Mouse (Mus musculus) thymus, adult 2 months (tissue): ENCODE data around the gene Gm20388. TPM values are rescaled to one million over a fixed set of nuclear protein-coding genes. Genes with fewer than 3 reads are reported as not detected.
A peak's percentile ranks its signal among the peaks of the same experiment; 100 is the strongest.
"Not testable (repeated sequence)": the region's sequence is repeated elsewhere in the genome, so short reads cannot be mapped to it uniquely, and the experiment has no call there.

Experiments used
- DNase-seq: peaks from one replicate; pipeline ENCODE4 v3.0.0; 2021
- H3K27ac ChIP-seq: fragments of 200-500 bp; 2 replicates; pipeline ENCODE4 v1.5.1; 2012; ENCODE audit warnings: low read length, control low read depth; ENCODE audit not compliant: control insufficient read depth, insufficient read depth
- H3K27me3 ChIP-seq: fragments of 200-500 bp; 2 replicates; pipeline ENCODE4 v1.6.1; 2012; ENCODE audit warnings: mild to moderate bottlenecking, low read length, moderate library complexity, mixed read lengths; ENCODE audit not compliant: control insufficient read depth, insufficient read depth
- H3K36me3 ChIP-seq: fragments of 200-500 bp; 2 replicates; pipeline ENCODE4 v1.6.1; 2012; ENCODE audit warnings: mild to moderate bottlenecking, low read length, moderate library complexity; ENCODE audit not compliant: control insufficient read depth, insufficient read depth
- H3K4me1 ChIP-seq: fragments of 200-500 bp; replicated peaks from 2 replicates; pipeline ENCODE4 v1.6.1; 2012; ENCODE audit warnings: low read length; ENCODE audit not compliant: control insufficient read depth, insufficient read depth
- H3K4me3 ChIP-seq: fragments of 200-500 bp; 2 replicates; pipeline ENCODE4 v1.5.1; 2012; ENCODE audit warnings: mild to moderate bottlenecking, low read length, control low read depth, moderate library complexity; ENCODE audit not compliant: control insufficient read depth, insufficient read depth
- CTCF ChIP-seq: fragments of 200-500 bp; IDR thresholded peaks from 2 replicates; pipeline ENCODE4 v1.5.1; 2012; ENCODE audit warnings: mild to moderate bottlenecking, control low read depth, low read length, moderate library complexity, borderline replicate concordance; ENCODE audit not compliant: control insufficient read depth, poor library complexity, insufficient read depth; ENCODE audit errors: extremely low read depth
- POLR2A ChIP-seq: fragments of 200-500 bp; IDR thresholded peaks from 2 replicates; pipeline ENCODE4 v1.6.1; 2012; ENCODE audit warnings: mild to moderate bottlenecking, low read length, control low read depth, moderate library complexity; ENCODE audit not compliant: control insufficient read depth, poor library complexity, insufficient read depth; ENCODE audit errors: extremely low read depth
- WGBS: fragments of 180-500 bp; shearing (Covaris S2); methylation state at CpG from one replicate; pipeline ENCODE4 v1.1.7; 2018; 5-methylcytosine and 5-hydroxymethylcytosine counted together
- polyA plus RNA-seq: library from polyadenylated mRNA; depleted of rRNA; stranded (reverse); fragments of >200 nt; gene quantifications from 2 replicates; pipeline ENCODE4 v1.2.3, GENCODE M21; 2012

The Gm20388 gene
- polyA plus RNA-seq, 1 experiment, result 103 TPM

GRCm38 (mm10) chr8:123516596-123516995 lies 3606.0 kb downstream of the Gm20388 start:
- peaks cover 15% of the 10 kb centered on the region; the same call in 1 of the 2 replicates for H3K27me3 ChIP-seq
- WGBS, result 84% methylated on average over 2 of the region's 2 CpGs
- H3K36me3 ChIP-seq, result no peaks in the 10 kb centered on the region
- H3K4me3 ChIP-seq, result no peak overlapping the region
- no peak for TF ChIP-seq CTCF
- TF ChIP-seq POLR2A, result no peak
- no peak for DNase-seq
- H3K27ac ChIP-seq, result no peak overlapping the region
- peaks cover 21% of the 10 kb centered on the region for H3K4me1 ChIP-seq

GRCm38 (mm10) chr8:123518172-123518571 lies 3607.5 kb downstream of the Gm20388 start:
- WGBS, result 33% methylated on average over 10 of the region's 10 CpGs
- H3K36me3 ChIP-seq, result 0 out of 2 replicates have a peak, but pooled peaks cover 1% of the 10 kb centered on the region

DNA sequence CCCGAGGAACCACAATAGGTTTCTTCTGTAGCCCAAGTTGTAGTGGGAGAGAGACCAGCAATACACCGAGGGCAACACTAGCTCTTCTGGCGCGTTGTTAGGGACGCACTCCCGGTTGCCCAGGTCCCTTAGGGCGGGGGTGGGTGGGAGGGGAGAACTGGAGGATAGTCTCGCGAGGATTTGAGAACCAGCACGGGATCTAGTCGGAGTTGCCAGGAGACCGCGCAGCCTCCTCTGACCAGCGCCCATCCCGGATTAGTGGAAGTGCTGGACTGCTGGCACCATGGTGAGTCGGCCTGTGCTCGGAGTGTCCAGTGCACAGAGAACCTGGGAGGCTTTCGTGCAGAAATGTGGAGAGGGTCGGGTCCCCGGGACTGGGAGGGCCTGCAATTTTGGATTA lies 3608.0 kb downstream of the Gm20388 start, which contains the start of gene Gas8:
Gas8 (plus strand) TSS at position 168 of the 400 bp plus-strand sequence.
- under 1% methylated on average over 20 of the region's 20 CpGs for WGBS
- DNase-seq, result peak; percentile 84
- TF ChIP-seq CTCF (no peak), POLR2A (no peak)

More at GRCm38 (mm10) chr8:123518172-123518571, 3607.5 kb downstream of the Gm20388 start:
- no peak for DNase-seq
- Histone ChIP-seq H3K27ac (no peak overlapping the region), H3K4me3 (no peak overlapping the region), H3K4me1 (peaks cover 21% of the 10 kb centered on the region), H3K27me3 (peaks cover 15% of the 10 kb centered on the region; the same call in 1 of the 2 replicates)
- TF ChIP-seq POLR2A (no peak), CTCF (no peak)

DNA sequence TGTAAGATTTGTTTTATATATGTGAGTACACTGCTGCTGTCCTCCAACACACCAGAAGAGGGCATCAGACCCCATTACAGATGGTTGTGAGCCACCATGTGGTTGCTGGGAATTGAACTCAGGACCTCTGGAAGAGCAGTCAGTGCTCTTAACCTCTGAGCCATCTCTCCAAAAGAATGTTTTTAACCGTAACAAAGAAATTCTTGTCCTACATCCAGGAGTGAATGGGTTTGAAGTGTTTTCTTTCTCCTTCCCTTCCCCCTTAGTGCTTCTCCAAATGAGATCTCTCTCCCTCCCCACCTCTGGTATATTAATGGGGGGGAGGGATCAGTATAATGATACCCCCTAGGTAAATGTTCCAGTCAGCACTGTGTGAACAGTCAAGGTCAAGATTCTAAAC lies 3609.4 kb downstream of the Gm20388 start:
- not testable (repeated sequence) for H3K27ac ChIP-seq, DNase-seq, H3K27me3 ChIP-seq, H3K4me3 ChIP-seq
- Histone ChIP-seq H3K4me1 (peaks cover 11% of the 10 kb centered on the region), H3K36me3 (peaks cover 10% of the 10 kb centered on the region; the same call in 1 of the 2 replicates)
- 97% methylated on average over 1 of the region's 1 CpGs for WGBS

More for the DNA sequence above, 3608.0 kb downstream of the Gm20388 start, which contains the start of gene Gas8:
- Histone ChIP-seq H3K4me3 (peak within 1 kb of the TSS; percentile 93), H3K36me3 (0 out of 2 replicates have a peak, but pooled peaks cover 4% of the 10 kb centered on the region), H3K27ac (no peak within 1 kb of the TSS), H3K4me1 (peaks cover 21% of the 10 kb centered on the region), H3K27me3 (peaks cover 11% of the 10 kb centered on the region; the same call in 1 of the 2 replicates)

GRCm38 (mm10) chr8:123527720-123528489 lies 3617.3 kb downstream of the Gm20388 start:
- no peak overlapping the region for H3K27ac ChIP-seq
- peaks cover 14% of the 10 kb centered on the region for H3K36me3 ChIP-seq
- TF ChIP-seq CTCF (no peak), POLR2A (no peak)
- H3K4me3 ChIP-seq, result no peak overlapping the region
- no peak for DNase-seq
- no peaks in the 10 kb centered on the region for H3K27me3 ChIP-seq
- WGBS, result 96% methylated on average over 25 of the region's 25 CpGs
- no peaks in the 10 kb centered on the region for H3K4me1 ChIP-seq

DNA sequence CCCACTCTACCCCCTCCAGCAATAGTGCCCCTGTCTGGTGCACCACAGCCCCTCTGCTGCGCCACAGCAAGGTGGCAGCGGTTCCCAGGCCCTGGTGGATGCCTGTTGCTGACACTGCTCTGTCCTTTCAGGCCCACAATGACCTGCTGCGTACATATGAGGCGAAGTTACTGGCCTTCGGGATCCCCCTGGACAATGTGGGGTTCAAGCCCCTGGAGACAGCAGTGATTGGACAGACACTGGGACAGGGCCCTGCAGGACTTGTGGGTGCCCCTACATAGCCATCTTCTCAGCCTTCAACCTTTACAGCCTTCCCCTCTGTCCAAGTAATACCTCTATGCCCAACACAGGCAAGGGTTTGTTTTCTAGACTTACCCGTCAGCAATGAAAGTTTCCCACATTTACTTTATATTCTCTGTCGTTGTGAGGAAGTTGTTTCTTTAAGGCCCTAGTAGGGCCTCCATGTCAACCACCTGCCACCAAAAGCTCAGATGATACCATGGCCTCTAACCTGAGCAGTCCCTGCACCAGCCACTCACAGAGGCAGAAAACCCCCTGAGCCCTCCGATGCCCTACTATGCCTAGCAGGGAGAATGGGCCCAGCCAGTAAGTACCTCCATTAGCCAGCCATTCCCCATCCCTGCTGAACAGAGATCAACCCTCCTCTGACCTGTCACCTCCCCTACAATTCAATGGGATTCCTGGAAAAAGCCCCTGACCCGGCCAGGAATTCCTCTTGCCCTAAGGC lies 3625.8 kb downstream of the Gm20388 start:
- H3K27ac ChIP-seq, result no peak overlapping the region
- H3K27me3 ChIP-seq, result no peaks in the 10 kb centered on the region
- no peak overlapping the region for H3K4me3 ChIP-seq
- 94% methylated on average over 9 of the region's 9 CpGs for WGBS
- no peak for DNase-seq
- H3K36me3 ChIP-seq, result no peaks in the 10 kb centered on the region
- H3K4me1 ChIP-seq, result no peaks in the 10 kb centered on the region
- no peak for TF ChIP-seq CTCF
- TF ChIP-seq POLR2A, result no peak
